Mouse (Mus musculus) neural tube, embryonic 11.5 days (tissue): ENCODE results near the gene Rpl15. TPM values are rescaled to one million over a fixed set of nuclear protein-coding genes. Genes with fewer than 3 reads are reported as not detected.
A peak's percentile ranks its signal among the peaks of the same experiment; 100 is the strongest.

ENCODE experiments used
- ATAC-seq: fragments of 200-750 bp; cut with Nextera tagmentation; 2 replicates; pipeline ENCODE4 v1.8.0; 2017; ENCODE audit warnings: moderate number of reproducible peaks, mild to moderate bottlenecking, moderate TSS enrichment, moderate library complexity; ENCODE audit not compliant: insufficient read depth, low FRiP score, low TSS enrichment
- DNase-seq: peaks from one replicate; pipeline ENCODE4 v3.0.0-alpha.2; 2015; ENCODE audit warnings: low spot score
- H3K27ac ChIP-seq: fragments of 300-500 bp; sonication (generic); 2 replicates; pipeline ENCODE4 v1.5.1; 2014; ENCODE audit warnings: low read depth, mild to moderate bottlenecking, low read length
- H3K27me3 ChIP-seq: fragments of 300-500 bp; sonication (generic); 2 replicates; pipeline ENCODE4 v1.6.1; 2014; ENCODE audit warnings: mild to moderate bottlenecking, low read length, mixed read lengths; ENCODE audit not compliant: control insufficient read depth, insufficient read depth
- H3K36me3 ChIP-seq: fragments of 300-500 bp; sonication (generic); 2 replicates; pipeline ENCODE4 v1.6.1; 2014; ENCODE audit warnings: mild to moderate bottlenecking, low read length, moderate library complexity, mixed read lengths; ENCODE audit not compliant: control insufficient read depth, insufficient read depth
- H3K4me1 ChIP-seq: fragments of 300-500 bp; sonication (generic); 2 replicates; pipeline ENCODE4 v1.6.1; 2014; ENCODE audit warnings: low read length, mixed read lengths; ENCODE audit not compliant: control insufficient read depth, insufficient read depth
- H3K4me2 ChIP-seq: fragments of 300-500 bp; sonication (generic); 2 replicates; pipeline ENCODE4 v1.6.1; 2014; ENCODE audit warnings: low read depth, mild to moderate bottlenecking, moderate library complexity
- H3K4me3 ChIP-seq: fragments of 300-500 bp; sonication (generic); 2 replicates; pipeline ENCODE4 v1.5.1; 2014; ENCODE audit warnings: low read depth, low read length
- H3K9ac ChIP-seq: fragments of 300-500 bp; sonication (generic); 2 replicates; pipeline ENCODE4 v1.6.1; 2014; ENCODE audit warnings: mild to moderate bottlenecking, low read length
- H3K9me3 ChIP-seq: fragments of 300-500 bp; sonication (generic); 2 replicates; pipeline ENCODE4 v1.6.1; 2016; ENCODE audit warnings: low read length; ENCODE audit not compliant: control insufficient read depth
- WGBS: fragments of 180-500 bp; shearing (Covaris S2); extraction: QIAGEN DNeasy Blood & Tissue Kit; methylation state at CpG from one replicate; pipeline ENCODE4 v1.1.7; 2014; 5-methylcytosine and 5-hydroxymethylcytosine counted together
- polyA plus RNA-seq: library from polyadenylated mRNA; unstranded; fragments of >200 nt; fragmentation: Nextera tagmentation; extraction: Ambion mirVana; gene quantifications from 2 replicates; pipeline ENCODE4 v1.2.1, GENCODE M21; 2014

Gene Rpl15
- 393 and 397 TPM in 2 replicates for polyA plus RNA-seq

- DNase-seq (peak; percentile 98), ATAC-seq (peak; percentile 98)
- Histone ChIP-seq H3K27me3 (no peaks in the 10 kb centered on the region), H3K36me3 (peaks cover 7% of the 10 kb centered on the region), H3K9ac (peak within 1 kb of the TSS; percentile 83), H3K4me2 (peak within 1 kb of the TSS; percentile 70), H3K9me3 (no peaks in the 10 kb centered on the region), H3K4me1 (no peaks in the 10 kb centered on the region), H3K27ac (peak within 1 kb of the TSS; percentile 28), H3K4me3 (peak within 1 kb of the TSS; percentile 56)
- WGBS, result under 1% methylated on average over 70 of the region's 78 CpGs
Measured at GRCm38 (mm10) chr14:18270529-18271441, at the start of gene Rpl15, which contains the start of gene Nkiras1. Gene Rpl15 (minus strand): TSS chr14:18271391. Gene Nkiras1 (plus strand): TSS chr14:18271136.

DNA sequence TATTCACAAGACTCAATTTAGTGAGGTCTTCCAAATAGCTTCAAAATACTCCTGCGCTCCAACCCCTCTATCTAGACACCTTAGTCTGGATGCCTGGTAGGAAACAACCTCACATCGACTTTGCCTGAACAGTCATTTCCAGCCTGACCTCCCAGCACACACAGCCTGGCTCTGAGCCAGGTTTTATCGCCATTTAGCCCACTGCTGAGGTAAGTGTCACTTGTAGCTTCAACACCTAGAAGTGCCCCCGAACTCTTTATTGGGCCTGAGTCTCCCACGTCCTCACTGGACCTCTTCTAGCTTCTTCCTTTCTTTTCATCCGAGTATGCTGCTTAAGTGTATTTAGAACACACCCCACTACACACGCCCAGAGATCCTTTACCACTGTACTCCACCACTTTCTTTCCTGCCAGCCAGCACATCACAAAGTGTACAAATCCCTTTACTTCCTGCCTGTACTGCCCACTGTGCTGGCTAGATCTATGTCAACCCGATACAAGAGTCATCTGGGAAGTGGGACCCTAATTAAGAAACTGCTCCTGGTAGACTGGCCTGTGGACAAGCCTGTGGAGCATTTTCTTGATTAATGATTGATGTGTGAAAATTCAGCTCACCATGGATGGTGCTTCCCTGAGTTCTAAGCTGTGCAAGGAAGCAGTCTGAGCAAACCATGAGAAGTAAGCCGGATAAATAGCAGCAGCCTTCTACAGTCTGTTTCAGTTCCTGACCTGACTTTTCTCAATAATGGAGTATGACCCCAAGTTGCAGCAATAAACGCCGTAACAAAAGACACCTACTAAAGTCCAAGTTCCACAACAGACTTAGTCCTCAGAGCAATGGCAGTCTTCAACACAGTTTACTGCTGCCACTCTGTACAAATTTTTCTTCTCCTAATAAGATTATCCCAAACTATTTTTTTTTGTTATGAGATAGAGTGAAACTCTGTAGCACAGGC is 46.5 kb upstream of the Rpl15 start:
- no peaks in the 10 kb centered on the region for H3K36me3 ChIP-seq
- no peak for ATAC-seq

GRCm38 (mm10) chr14:18304165-18304564 is 33.0 kb upstream of the Rpl15 start:
- no peak overlapping the region for H3K9ac ChIP-seq
- no peak overlapping the region for H3K4me2 ChIP-seq
- H3K9me3 ChIP-seq, result no peaks in the 10 kb centered on the region
- no peak for ATAC-seq
- no peaks in the 10 kb centered on the region for H3K27me3 ChIP-seq
- H3K4me3 ChIP-seq, result no peak overlapping the region
- DNase-seq, result no peak
- H3K4me1 ChIP-seq, result no peaks in the 10 kb centered on the region
- no peak overlapping the region for H3K27ac ChIP-seq
- H3K36me3 ChIP-seq, result 0 out of 2 replicates have a peak, but pooled peaks cover 2% of the 10 kb centered on the region
- 97% methylated on average over 5 of the region's 5 CpGs for WGBS

More for the DNA sequence above, 46.5 kb upstream of the Rpl15 start:
- Histone ChIP-seq H3K9ac (no peak overlapping the region), H3K4me3 (no peak overlapping the region), H3K27ac (no peak overlapping the region), H3K27me3 (no peaks in the 10 kb centered on the region), H3K4me2 (no peak overlapping the region), H3K4me1 (no peaks in the 10 kb centered on the region), H3K9me3 (no peaks in the 10 kb centered on the region)
- DNase-seq, result no peak
- WGBS, result 84% methylated on average over 11 of the region's 11 CpGs

DNA sequence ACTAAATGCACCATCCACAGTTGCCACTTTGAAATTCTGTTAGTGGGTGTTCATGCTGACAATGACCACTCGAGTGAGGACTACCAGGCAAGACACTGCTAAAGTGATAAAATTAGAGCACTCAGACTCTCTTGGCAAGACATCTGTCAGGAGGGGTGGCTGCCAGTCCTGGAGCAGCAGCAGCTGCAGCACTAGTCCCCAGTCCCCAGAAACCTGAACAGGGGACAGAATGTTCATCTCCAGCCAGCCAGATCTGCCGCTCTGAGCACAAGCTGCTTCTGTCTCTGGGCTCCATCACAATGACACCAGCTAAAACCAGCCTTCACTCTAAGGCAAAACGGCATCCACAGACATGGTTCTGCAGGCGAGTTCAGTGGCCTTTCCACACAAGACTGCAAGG is 32.1 kb upstream of the Rpl15 start:
- Histone ChIP-seq H3K36me3 (0 out of 2 replicates have a peak, but pooled peaks cover 2% of the 10 kb centered on the region), H3K4me2 (no peak overlapping the region), H3K4me3 (no peak overlapping the region), H3K9me3 (no peaks in the 10 kb centered on the region), H3K4me1 (no peaks in the 10 kb centered on the region), H3K27ac (no peak overlapping the region), H3K9ac (no peak overlapping the region), H3K27me3 (no peaks in the 10 kb centered on the region)
- 91% methylated on average over 4 of the region's 4 CpGs for WGBS
- DNase-seq (no peak), ATAC-seq (no peak)

DNA sequence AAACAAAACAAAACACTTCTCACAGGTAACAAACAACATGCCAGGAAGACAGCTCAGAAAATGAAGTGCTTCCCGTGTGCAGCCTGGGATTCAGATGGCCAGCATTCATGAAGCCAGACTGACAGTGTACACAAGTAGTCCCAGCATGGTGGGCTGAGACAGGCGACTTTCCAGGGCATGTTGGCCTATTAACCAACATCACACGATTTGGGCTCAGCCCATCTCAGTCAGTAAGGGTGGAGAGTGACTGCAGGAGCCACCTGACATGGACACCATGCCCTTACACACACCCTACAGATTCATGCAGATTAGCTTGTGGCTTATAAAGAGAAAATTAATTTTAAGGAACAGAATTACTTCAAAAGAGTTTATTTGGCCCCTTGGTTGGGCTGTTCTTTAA is 31.6 kb upstream of the Rpl15 start:
- DNase-seq, result no peak
- Histone ChIP-seq H3K27me3 (no peaks in the 10 kb centered on the region), H3K4me2 (no peak overlapping the region), H3K36me3 (0 out of 2 replicates have a peak, but pooled peaks cover 2% of the 10 kb centered on the region), H3K9ac (no peak overlapping the region), H3K27ac (no peak overlapping the region), H3K4me3 (no peak overlapping the region), H3K4me1 (no peaks in the 10 kb centered on the region), H3K9me3 (no peaks in the 10 kb centered on the region)
- WGBS, result 83% methylated on average over 3 of the region's 3 CpGs
- no peak for ATAC-seq

- H3K9ac ChIP-seq, result no peak overlapping the region
- no peaks in the 10 kb centered on the region for H3K27me3 ChIP-seq
- H3K9me3 ChIP-seq, result no peaks in the 10 kb centered on the region
- no peak overlapping the region for H3K27ac ChIP-seq
- no peaks in the 10 kb centered on the region for H3K4me1 ChIP-seq
- 0 out of 2 replicates have a peak, but pooled peaks cover 2% of the 10 kb centered on the region for H3K36me3 ChIP-seq
- H3K4me2 ChIP-seq, result no peak overlapping the region
- no peak overlapping the region for H3K4me3 ChIP-seq
- no peak for DNase-seq
- ATAC-seq, result no peak
- 87% methylated on average over 3 of the region's 3 CpGs for WGBS
Measured at GRCm38 (mm10) chr14:18301591-18301990, 30.4 kb upstream of the Rpl15 start.

DNA sequence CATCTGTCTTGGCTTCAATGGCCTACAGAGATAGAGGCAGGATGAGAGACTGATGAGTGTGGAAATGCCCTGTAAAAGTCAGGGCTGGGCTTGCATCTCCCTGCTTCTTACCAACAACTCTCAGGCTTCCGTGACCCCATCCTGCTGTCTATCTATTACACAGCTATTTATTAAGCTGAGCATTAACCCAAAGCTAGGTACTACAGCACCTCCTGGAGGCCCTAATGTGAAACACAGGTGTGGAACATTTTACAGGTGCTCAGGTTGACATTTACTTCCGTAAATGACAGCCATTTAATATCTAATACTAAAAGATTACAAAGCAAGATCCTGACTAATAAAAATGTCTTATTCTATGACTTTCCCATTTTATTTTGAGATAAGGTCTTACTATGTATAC is 29.5 kb upstream of the Rpl15 start:
- no peak for ATAC-seq
- no peaks in the 10 kb centered on the region for H3K36me3 ChIP-seq
- H3K4me1 ChIP-seq, result no peaks in the 10 kb centered on the region
- H3K9ac ChIP-seq, result no peak overlapping the region
- WGBS, result 96% methylated on average over 2 of the region's 2 CpGs
- no peaks in the 10 kb centered on the region for H3K9me3 ChIP-seq
- no peak for DNase-seq
- H3K4me2 ChIP-seq, result no peak overlapping the region
- H3K27ac ChIP-seq, result no peak overlapping the region
- H3K27me3 ChIP-seq, result no peaks in the 10 kb centered on the region
- no peak overlapping the region for H3K4me3 ChIP-seq

DNA sequence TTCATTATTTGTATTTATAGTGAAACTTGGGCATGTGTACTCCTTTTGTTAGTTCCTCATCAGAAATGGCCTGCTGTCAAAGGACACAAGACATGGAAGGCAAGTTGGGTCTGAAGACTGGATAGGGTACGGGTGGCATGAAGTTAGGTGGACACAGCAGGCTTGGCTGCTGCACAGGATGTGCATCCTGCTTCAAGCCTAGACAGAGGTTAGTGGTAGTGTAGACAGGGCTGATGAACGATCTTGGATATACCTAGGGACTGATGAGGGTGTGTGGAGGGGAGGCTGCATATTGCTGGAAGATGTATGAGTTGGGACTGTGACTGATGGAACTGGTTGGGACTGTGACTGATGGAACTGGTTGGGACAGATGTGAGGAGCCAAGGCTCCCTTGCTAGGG is 27.7 kb upstream of the Rpl15 start:
- Histone ChIP-seq H3K9ac (no peak overlapping the region), H3K4me3 (no peak overlapping the region), H3K4me1 (no peaks in the 10 kb centered on the region), H3K36me3 (no peaks in the 10 kb centered on the region), H3K27me3 (no peaks in the 10 kb centered on the region), H3K4me2 (no peak overlapping the region), H3K27ac (no peak overlapping the region), H3K9me3 (no peaks in the 10 kb centered on the region)
- 87% methylated on average over 2 of the region's 2 CpGs for WGBS
- DNase-seq (no peak), ATAC-seq (no peak)
